Mouse (Mus musculus): ENCODE data around the gene Rpl29.

Rpl29 gene

DNA sequence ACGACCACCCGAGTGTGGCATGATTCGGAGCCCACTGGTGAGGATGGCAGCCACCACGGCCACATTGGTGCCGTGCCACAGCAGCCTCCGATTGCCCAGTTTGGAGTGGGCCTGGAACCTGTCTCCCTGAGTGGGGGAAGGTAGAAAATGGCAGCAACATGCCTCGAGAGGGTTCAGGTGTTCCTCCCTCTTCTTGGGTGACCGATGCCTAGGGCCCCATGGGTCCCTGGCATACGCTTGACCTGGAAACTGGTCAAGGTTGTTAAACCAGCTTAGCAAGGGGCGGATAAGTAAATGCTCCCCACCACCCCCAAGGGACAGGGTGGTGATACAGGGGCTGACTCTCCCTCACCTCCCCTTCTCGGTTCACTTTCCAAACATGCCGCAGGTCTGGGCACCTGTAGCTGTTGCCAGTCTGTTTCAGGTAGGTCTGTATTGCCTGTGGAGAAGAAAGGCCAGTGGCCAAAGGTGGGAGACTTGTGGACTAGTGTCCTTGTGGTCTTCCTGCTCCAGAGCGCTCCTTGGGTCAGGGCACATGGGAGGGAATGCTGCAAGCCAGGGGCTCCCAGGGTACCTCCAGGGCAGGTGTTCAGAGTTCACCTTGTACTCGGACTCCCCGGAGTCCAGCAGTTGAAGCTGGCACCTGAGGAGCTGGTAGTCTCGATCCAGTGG, 44.0 kb downstream of the Rpl29 start:
- no peak for DNase-seq (ENCODE audit: low read depth, low spot score)

DNA sequence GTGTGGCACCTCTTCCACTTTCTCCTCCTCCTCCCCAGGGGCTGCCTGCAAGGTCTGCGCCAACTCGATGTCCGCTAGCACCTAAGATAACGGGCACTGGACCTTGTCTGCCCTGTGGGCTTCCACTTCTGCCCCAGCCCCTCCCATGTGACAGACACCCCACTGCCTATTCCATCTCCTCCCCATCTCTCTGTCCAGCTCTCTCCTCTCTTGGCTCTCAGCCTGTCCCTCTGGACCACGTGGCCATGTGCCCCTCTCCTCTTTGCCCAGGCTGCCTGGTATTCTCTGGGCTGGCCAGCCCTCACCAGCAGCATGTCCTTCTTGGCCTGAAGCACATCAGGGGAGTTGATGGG, 44.5 kb downstream of the Rpl29 start:
- no peak for DNase-seq (ENCODE audit: low read depth, low spot score)

DNA sequence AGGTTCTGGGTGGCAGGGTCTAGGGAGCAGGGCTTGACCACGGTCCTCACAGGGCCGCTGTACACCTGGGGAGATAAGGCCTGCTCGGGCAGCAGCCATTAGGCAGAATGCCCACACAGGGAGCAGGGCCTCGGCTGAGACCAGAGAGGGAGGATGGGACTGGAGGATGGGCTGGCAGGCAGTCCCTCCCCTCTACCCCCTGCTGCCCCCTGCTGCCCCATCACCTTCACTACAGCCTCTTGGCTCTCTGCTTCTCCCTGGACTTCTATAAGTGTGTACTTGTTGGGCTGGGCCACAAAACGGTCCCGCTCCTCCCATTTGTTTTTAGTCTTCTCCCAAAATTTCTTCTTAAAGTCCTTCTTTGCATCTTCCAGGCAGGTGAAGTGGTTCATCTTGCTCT, 45.2 kb downstream of the Rpl29 start:
- no peak for DNase-seq (ENCODE audit: low read depth, low spot score)

DNA sequence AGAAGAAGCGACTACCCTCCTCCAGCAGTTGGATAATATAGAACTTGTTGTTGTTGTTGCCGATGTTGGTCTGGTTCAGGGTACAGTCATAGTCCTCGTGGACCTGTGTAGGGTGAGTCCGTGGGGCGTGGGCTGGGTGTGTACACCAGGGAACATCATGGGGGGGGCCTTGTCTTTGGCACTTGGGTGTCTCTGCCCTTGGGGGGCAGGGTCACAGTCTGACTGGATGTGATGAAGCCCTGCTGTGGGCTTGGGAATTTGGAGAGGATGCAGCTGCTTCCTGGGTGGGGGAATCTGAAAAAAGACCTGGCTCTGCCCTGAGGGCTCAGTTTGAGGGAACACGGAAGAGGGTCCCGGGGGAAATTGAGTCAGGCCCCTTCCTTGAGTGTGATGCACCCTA, 45.8 kb downstream of the Rpl29 start:
- no peak for DNase-seq (ENCODE audit: low read depth, low spot score)

DNA sequence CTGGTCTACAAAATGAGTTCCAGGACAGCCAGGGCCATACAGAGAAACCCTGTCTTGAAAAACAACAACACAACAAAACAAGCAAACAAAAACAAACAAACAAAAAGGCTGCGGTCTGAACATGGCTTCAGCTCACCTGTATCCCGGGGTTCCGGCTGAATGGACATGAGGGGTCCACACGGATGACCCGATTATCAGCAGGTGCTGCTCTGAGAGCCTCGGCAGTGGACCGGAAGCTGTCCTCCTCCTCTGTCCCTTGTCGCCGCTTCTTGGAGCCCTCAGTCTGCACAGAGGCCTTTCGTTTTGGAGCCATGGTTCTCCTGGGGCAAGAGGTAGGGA, 46.4 kb downstream of the Rpl29 start, which contains the start of gene Rrp9:
Rrp9 (plus strand) TSS at position 301 of the 339 bp plus-strand sequence.
- no peak for DNase-seq (ENCODE audit: low read depth, low spot score)

DNA sequence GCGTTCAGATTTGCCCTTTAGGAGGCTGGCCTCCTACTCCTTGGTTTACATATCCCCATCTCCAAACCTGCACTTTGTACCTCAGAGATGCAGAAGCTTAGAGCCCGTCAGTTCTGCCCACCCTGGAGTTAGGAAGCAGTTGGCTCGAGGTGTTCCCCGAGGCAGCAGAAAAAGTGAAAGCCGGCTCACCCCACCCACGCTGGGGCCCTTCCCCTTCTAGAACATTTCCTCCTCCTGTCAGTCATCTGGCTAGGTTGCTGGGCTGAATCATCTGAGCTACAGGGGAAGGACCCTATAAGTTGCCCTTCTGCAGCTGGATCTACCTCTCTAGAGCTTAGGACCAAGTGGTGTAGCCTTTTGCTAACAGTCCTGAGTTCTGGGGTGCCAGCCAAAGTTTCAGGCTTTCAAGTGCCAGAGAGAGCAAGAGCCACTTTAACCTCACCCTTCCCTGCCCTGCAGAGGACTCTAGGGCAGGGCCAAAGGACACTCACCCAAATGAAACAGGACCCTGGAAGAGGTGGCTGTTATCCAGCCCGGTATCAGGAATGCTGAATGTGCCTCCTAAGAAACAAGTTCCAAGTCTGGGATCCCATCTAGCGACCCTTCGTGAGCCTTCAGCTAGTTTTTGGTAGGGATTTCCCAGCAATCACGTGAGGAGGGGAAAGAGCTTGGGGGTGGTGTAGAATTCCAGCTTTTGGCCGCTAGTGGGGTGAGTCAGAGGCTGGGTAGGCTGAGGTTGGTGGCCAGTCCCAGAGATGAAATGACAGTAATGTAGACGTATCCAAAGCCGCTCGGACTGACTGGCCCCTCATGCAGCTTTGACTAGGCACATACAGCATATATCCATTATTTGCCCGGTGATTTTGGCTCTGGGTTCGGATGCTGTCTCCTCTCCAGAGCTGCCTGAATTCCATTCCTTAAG, 47.0 kb downstream of the Rpl29 start:
- DNase-seq (ENCODE audit: low read depth, low spot score), result no peak

DNA sequence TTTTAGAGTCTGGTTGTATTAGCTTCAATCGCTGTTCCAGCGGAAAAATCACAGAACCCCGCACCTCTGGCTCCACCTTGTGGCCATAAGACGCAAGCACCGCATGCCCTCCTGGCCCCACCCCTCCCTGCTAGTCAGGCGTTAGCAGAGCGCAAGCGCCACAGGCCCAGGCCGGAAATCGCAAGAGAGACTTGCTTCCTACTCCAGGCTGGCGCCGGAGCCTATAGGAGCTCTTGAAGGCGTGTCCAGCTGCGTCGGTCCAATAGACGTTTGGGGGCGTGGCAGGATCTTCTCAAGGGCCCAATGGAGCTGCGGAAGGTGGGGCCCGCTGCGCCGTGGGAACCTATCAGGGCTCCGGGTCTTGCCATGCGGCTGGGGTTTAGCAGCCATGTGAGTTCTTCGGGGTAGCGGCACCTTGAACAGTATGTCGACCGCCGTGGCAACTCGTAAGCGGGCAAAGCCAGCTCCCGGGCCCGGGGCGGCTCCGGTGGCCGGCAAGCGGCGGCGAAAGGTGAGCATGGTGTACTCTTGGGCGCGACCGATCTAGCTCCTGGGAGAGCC, 47.8 kb downstream of the Rpl29 start, which contains the start of gene Parp3:
Parp3 (minus strand) TSS at position 26 of the 561 bp plus-strand sequence.
- DNase-seq (ENCODE audit: low read depth, low spot score), result peak; percentile 100

DNA sequence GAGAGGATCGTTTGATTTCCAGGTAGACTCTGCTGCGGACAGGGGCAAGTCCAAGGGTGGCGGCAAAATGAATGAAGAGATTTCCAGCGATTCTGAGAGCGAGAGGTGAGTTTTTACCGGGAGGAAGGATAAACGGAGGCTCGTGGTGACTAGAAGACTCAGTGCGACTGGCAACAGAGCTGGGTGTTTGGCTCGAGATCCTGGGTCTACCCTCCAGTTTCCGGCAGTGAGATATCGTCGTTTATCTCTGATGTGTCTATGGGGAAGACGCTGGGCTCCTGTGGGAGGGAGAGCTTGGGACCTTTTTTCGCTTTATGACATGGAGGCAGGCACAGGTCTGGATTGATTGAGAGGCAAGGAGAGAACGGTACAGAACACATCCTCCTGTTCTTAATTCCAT, 48.4 kb downstream of the Rpl29 start:
- DNase-seq (ENCODE audit: low read depth, low spot score), result no peak

DNA sequence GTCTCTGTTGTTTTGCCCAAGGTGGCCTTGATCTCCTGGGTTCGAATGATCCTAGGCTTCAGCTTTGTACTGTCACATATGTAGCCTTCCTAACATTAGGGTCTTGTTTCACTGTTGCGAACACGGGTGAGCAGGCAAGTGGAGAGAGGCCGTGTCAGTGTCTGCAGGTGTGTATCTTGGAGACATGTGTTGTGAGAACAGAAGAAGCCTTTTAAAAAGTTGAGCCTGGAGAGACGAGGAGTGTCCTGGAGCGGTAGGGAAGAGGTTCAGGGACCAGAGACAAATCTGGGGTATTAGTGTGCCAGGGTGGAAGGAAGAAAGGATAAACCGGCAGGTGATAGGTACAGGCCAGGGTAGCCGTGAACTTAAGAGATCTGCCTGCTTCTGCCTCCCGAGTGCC, 48.8 kb downstream of the Rpl29 start:
- DNase-seq (ENCODE audit: low read depth, low spot score), result no peak

DNA sequence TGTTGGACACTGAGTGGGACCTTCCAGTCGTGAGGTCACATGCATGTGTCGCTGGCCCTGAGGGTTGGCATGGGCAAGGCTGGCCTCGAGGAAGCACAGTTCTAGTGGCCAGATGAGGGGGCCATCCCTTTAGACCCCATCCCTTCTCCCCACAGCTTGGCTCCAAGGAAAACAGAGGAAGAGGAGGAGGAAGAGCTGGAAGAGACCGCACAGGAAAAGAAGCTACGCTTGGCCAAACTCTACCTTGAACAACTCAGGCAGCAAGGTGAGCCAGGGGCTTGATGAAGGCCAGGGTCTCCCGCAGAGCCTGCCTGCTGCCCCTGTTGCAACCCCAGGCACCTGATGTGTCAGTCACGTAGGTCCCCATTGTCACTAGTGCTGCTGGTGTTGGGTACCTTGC, 51.3 kb downstream of the Rpl29 start:
- no peak for DNase-seq (ENCODE audit: low read depth, low spot score)

DNA sequence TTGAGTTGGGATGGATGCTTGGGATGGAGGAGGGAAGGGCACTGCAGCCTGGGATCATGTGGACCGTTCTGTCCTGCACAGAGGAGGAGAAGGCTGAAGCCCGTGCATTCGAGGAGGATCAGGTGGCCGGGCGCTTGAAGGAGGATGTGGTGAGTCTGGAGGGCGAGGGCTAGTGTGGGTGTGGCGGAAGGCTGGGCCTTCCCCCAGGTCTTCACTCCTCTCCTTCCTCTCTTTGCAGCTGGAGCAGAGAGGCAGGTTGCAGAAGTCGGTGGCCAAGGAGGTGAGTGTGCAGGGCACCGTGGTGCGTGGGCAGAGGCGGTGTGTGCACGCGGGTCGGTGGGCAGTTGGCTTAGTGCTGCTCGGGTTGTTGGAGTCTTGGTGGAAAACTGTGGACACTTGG, 51.8 kb downstream of the Rpl29 start:
- no peak for DNase-seq (ENCODE audit: low read depth, low spot score)

All from brain, embryonic 18.5 days (tissue).